Mouse (Mus musculus) cerebellum, adult 11-12 months (tissue): ENCODE measurements around the gene Zfy1.
"Not testable (repeated sequence)": the region's sequence is repeated elsewhere in the genome, so short reads cannot be mapped to it uniquely, and the experiment has no call there.

Experiments
- DNase-seq: peaks from one replicate; pipeline ENCODE4 v3.0.0; 2022

The Zfy1 gene

DNA sequence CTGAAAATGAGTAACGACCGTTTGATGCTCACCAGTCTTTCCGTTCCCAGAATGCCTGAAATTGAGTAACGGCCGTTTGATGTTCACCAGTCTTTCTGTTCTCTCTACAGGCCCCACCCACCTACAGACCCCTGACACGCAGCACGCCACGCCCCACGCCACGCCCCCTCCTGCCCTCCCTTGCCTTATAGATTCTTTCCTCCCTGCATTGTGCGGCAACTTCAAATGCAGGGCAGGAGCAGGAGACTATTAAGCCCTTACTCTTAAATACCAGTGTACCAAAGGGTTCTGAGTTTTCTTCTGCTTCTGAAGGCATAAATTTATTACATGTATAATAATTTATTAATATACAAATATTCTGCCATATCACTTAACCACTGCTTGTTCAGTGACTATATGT lies at the start of gene Zfy1:
Gene Zfy1 (minus strand): TSS at position 101 of the 400 bp plus-strand sequence.
- not testable (repeated sequence) for DNase-seq

DNA sequence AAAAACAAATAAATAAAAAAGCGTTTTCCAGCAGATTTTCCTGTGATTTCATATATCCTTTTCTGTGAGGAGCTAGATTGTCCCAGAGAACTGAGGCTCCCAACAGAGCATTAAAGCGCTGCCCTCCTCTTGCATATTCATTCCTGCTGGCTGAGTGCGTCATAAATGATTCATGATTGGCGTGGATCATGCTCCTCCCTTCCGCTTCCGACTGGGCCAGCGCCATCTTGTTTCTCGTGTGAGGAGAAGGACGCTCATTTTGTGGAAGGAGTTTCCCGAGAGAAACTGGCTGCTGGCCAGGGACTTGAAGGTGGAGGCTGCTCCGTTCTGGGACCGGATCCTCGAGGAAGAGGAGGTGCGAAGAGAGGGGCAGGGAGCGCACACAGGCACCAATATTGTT lies 21.2 kb upstream of the Zfy1 start, which contains the start of gene Uba1y:
Gene Uba1y (plus strand): TSS at position 254 of the 400 bp plus-strand sequence.
- DNase-seq = no peak

DNA sequence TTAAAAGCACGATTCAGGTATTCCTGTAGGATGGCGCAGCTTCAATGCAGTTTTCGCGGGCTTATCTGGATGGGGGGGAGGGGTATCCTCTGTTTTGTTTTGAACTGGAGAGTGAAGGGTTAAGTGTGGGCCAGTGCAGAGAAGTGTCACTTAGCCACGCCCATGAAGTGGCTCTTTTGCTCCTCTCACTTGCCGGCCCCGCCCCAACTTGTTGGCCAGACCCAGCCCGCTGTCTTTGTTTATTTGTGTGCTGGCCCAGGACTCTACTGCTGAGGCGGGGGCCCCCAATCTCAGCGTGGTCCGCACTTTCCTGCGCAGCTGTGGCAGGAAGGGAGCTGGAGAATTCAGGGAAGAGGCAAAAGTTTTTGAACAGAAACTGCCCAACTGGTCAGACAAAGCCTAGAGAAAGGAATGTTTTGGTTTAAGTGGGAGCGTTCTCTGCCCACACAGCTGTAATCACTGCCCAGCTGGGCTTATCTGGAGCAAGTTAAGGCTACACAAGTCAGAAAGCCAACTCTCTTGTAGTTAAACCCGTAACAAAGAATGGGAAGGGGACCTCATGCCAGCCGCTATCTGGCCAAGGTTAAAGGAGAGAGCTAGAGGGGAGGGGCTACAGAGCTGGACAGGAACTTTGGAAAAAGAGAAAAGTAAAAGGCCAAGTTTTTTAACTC lies 11.9 kb upstream of the Zfy1 start:
- no peak for DNase-seq
